Comparison of ENCODE assay signal across 8 mouse cellular contexts in genomic region chr4:98182053-98182355, GRCm38 (mm10).
DNase-seq lines count a peak whose midpoint lies in the region; ATAC-seq and TF ChIP-seq lines count a peak whose summit lies in the region.

No protein-coding gene starts in this region.

- H3K4me2 ChIP-seq in stomach, embryonic 14.5 days (replicated peaks; ENCODE audit: low read depth, low read length), result no peak overlapping the region
- no peak overlapping the region for H3K4me2 ChIP-seq in stomach, postnatal 0 days (replicated peaks; ENCODE audit: low read depth)
- H3K4me2 ChIP-seq in hindbrain, embryonic 14.5 days (replicated peaks), result no peak overlapping the region

- H3K9me3 ChIP-seq in stomach, embryonic 14.5 days (ENCODE audit: control insufficient read depth, low read depth, low read length), result no peaks in the 10 kb centered on the region
- H3K9me3 ChIP-seq in stomach, postnatal 0 days (ENCODE audit: control insufficient read depth, low read length), result no peaks in the 10 kb centered on the region
- H3K9me3 ChIP-seq in hindbrain, embryonic 14.5 days (ENCODE audit: control insufficient read depth, low read length), result no peaks in the 10 kb centered on the region

- H3K27me3 ChIP-seq in stomach, embryonic 14.5 days (ENCODE audit: control insufficient read depth, insufficient read depth, low read length), result no peaks in the 10 kb centered on the region
- H3K27me3 ChIP-seq in stomach, postnatal 0 days (ENCODE audit: control insufficient read depth, insufficient read depth, low read length), result no peaks in the 10 kb centered on the region
- H3K27me3 ChIP-seq in hindbrain, embryonic 14.5 days (ENCODE audit: control insufficient read depth, insufficient read depth, low read length), result no peaks in the 10 kb centered on the region

- no peak for TF ChIP-seq EP300 in stomach, postnatal 0 days (optimal IDR thresholded peaks at IDR 0.05)

- no peak for ATAC-seq in stomach, embryonic 14.5 days (ENCODE audit: insufficient number of reproducible peaks, insufficient read depth, low FRiP score, low read depth)
- no peak for ATAC-seq in stomach, postnatal 0 days (ENCODE audit: low FRiP score, low TSS enrichment)
- ATAC-seq in hindbrain, embryonic 14.5 days (ENCODE audit: low FRiP score), result 0 out of 2 replicates have a peak, but pooled peaks have one; percentile 43

- H3K4me1 ChIP-seq in stomach, embryonic 14.5 days (ENCODE audit: control insufficient read depth, insufficient read depth, low read length), result no peaks in the 10 kb centered on the region
- no peaks in the 10 kb centered on the region for H3K4me1 ChIP-seq in stomach, postnatal 0 days (replicated peaks; ENCODE audit: control insufficient read depth, insufficient read depth)
- H3K4me1 ChIP-seq in hindbrain, embryonic 14.5 days (replicated peaks; ENCODE audit: control insufficient read depth, insufficient read depth, low read length), result 0 out of 2 replicates have a peak, but pooled peaks cover 14% of the 10 kb centered on the region

- H3K4me3 ChIP-seq in stomach, embryonic 14.5 days (ENCODE audit: low read depth, low read length), result no peak overlapping the region
- no peak overlapping the region for H3K4me3 ChIP-seq in stomach, postnatal 0 days (ENCODE audit: low read depth, low read length)
- H3K4me3 ChIP-seq in hindbrain, embryonic 14.5 days (replicated peaks; ENCODE audit: low read length), result no peak overlapping the region

- H3K9ac ChIP-seq in stomach, embryonic 14.5 days (replicated peaks; ENCODE audit: low read depth, low read length), result no peak overlapping the region
- H3K9ac ChIP-seq in stomach, postnatal 0 days (ENCODE audit: low read length), result no peak overlapping the region
- no peak overlapping the region for H3K9ac ChIP-seq in hindbrain, embryonic 14.5 days

- WGBS in stomach, embryonic 14.5 days, result 35% methylated on average over 4 of the region's 4 CpGs
- 32% methylated on average over 4 of the region's 4 CpGs for WGBS in stomach, postnatal 0 days
- WGBS in hindbrain, embryonic 14.5 days, result 33% methylated on average over 4 of the region's 4 CpGs

- DNase-seq in embryo, embryonic 10 days (ENCODE audit: low spot score), result peak; percentile 39
- DNase-seq in embryo, embryonic 9.5 days (ENCODE audit: extremely low spot score), result no peak
- DNase-seq in stomach, postnatal 0 days (ENCODE audit: low spot score), result no peak
- DNase-seq in hindbrain, embryonic 14.5 days (ENCODE audit: low spot score), result peak; percentile 65
- no peak for DNase-seq in natural killer cell, adult 2 months (ENCODE audit: low spot score in 2 of 2)
- DNase-seq in left cerebral cortex, adult 8-10 months (ENCODE audit: low spot score in 2 of 2), result no peak
- DNase-seq in urinary bladder, postnatal 25 days (ENCODE audit: low spot score), result no peak

- no peaks in the 10 kb centered on the region for H3K36me3 ChIP-seq in stomach, embryonic 14.5 days (ENCODE audit: control insufficient read depth, insufficient read depth, low read length)
- H3K36me3 ChIP-seq in stomach, postnatal 0 days (ENCODE audit: control insufficient read depth, insufficient read depth, low read length), result no peaks in the 10 kb centered on the region
- no peaks in the 10 kb centered on the region for H3K36me3 ChIP-seq in hindbrain, embryonic 14.5 days (replicated peaks; ENCODE audit: control insufficient read depth, insufficient read depth)

- TF ChIP-seq CTCF in stomach, postnatal 0 days (IDR thresholded peaks at IDR 0.05; ENCODE audit: low read depth), result no peak

- H3K27ac ChIP-seq in stomach, embryonic 14.5 days (ENCODE audit: low read length), result peak overlapping the region; percentile 39; the same call in 1 of the 2 replicates
- no peak overlapping the region for H3K27ac ChIP-seq in stomach, postnatal 0 days (replicated peaks)
- peak overlapping the region; percentile 23; the same call in 1 of the 2 replicates for H3K27ac ChIP-seq in hindbrain, embryonic 14.5 days

Comparison
In these comparisons a context has a peak if more than half of its experiments do, and no peak if none do; other contexts are left out.
1. DNase-seq: peak in embryo, embryonic 10 days (single experiment) and hindbrain, embryonic 14.5 days (single experiment); none in embryo, embryonic 9.5 days (single experiment), stomach, postnatal 0 days (single experiment), natural killer cell, adult 2 months (0 of 2), left cerebral cortex, adult 8-10 months (0 of 2) and urinary bladder, postnatal 25 days (single experiment).